Mouse (Mus musculus) liver, postnatal 0 days (tissue): ENCODE measurements at regions not wholly inside any gene's neighbourhood (a gene's known extent, or its start where the extent isn't known, plus 50 kb on each side); places are given as distances from the start of the nearest gene placed in this dataset.

Source experiments
- CTCF ChIP-seq: sonication (generic); IDR thresholded peaks from 2 replicates; pipeline ENCODE4 v1.5.1; 2016; ENCODE audit warnings: antibody characterized with exemption, low read depth
- EP300 ChIP-seq: IDR thresholded peaks from 2 replicates; pipeline ENCODE4 v1.6.1; 2016; ENCODE audit warnings: antibody characterized with exemption, low read depth, mild to moderate bottlenecking

GRCm38 (mm10) chr14:78387011-78387410 lies 79.2 kb upstream of the Tnfsf11 start:
- no peak for TF ChIP-seq CTCF
- no peak for TF ChIP-seq EP300
